Mouse (Mus musculus): Measurements from ENCODE around the gene Ldlrad3. TPM values are rescaled to one million over a fixed set of nuclear protein-coding genes. Genes with fewer than 3 reads are reported as not detected.
A peak's percentile ranks its signal among the peaks of the same experiment; 100 is the strongest.

The Ldlrad3 gene
- polyA plus RNA-seq, 2 experiments = 2.1 to 2.9 TPM

DNA sequence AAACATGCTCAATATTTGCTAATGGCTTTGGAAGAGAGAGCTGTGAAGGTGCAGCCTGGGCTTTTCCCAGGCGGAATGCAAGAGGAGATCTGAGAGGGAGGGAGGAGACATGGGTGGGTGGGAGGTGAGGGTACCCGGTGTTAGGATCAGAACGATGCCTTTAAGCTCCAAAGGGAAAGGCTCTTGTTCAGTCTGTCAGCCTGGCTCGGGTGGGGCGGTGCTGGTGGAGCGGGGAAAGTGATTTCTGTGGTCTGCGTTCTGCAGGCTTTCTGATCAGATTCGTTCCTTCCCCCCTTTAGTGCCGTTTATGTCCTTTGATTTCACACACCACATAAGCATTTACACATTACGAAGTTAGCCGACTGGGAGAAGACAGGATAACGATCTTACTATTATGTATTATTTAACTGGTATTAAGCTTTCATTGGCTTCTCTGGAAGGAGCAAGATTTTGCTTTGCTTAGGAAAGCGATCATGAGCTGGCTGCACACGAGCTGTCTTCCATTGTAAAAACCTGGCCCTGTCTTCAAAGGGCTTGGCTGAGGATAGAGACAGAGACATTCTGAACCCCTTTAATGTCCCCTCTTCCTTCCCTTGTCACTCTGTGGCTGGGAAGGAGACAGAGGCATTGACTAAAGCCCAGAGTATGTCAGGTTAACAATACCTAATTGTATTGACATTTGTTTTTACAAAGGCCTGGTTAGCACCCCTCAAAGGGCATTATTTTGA, 19.7 kb upstream of the Ldlrad3 start:
- 14% methylated on average over 14 of the region's 14 CpGs for WGBS (ENCODE audit: insufficient replicate concordance)
- no peaks in the 10 kb centered on the region for H3K4me1 ChIP-seq (replicated peaks; ENCODE audit: control insufficient read depth in 2 of 2, insufficient read depth in 2 of 2, low read length in 1 of 2)
- no peaks in the 10 kb centered on the region for H3K27me3 ChIP-seq (ENCODE audit: control insufficient read depth, insufficient read depth, low read length)
- no peak overlapping the region for H3K9ac ChIP-seq (replicated peaks)
- no peak for ATAC-seq (ENCODE audit: insufficient read depth)
- H3K4me2 ChIP-seq (ENCODE audit: low read depth) = no peak overlapping the region
- no peaks in the 10 kb centered on the region for H3K36me3 ChIP-seq (replicated peaks; ENCODE audit: control insufficient read depth, insufficient read depth, low read depth)
- H3K27ac ChIP-seq = no peak overlapping the region
- DNase-seq (ENCODE audit: low read depth in 3 of 3, low spot score in 3 of 3) = no peak
- H3K9me3 ChIP-seq (ENCODE audit: control insufficient read depth, low read length) = no peaks in the 10 kb centered on the region
- TF ChIP-seq EP300 (IDR thresholded peaks at IDR 0.05; ENCODE audit: low read depth) = no peak
- TF ChIP-seq CTCF (IDR thresholded peaks at IDR 0.05; ENCODE audit: low read depth) = no peak
- no peak overlapping the region for H3K4me3 ChIP-seq (ENCODE audit: insufficient read depth in 1 of 2, low read depth in 2 of 2, low read length in 2 of 2)

DNA sequence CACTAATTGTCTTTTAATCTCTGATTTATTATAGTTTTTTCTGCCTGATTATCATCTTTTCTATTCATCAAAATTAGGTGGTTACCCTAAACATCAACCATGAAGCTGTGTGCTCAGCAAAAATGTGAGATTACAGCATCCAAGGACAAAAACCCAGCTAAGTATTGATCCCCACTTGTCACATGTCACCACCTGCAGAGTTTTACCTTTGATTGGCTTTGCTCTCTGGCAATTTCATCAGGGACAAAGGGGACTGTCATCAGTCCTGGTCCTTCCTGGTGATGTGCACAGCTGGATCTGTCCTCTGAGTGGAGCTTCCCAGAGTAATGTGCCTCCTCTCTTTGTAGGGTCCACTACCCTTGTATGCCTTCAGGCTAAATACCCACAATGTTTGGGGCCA, 17.3 kb upstream of the Ldlrad3 start:
- no peak overlapping the region for H3K9ac ChIP-seq (replicated peaks)
- no peaks in the 10 kb centered on the region for H3K27me3 ChIP-seq (ENCODE audit: control insufficient read depth, insufficient read depth, low read length)
- H3K4me1 ChIP-seq (replicated peaks; ENCODE audit: control insufficient read depth in 2 of 2, insufficient read depth in 2 of 2, low read length in 1 of 2) = no peaks in the 10 kb centered on the region
- no peaks in the 10 kb centered on the region for H3K9me3 ChIP-seq (ENCODE audit: control insufficient read depth, low read length)
- H3K4me2 ChIP-seq (ENCODE audit: low read depth) = no peak overlapping the region
- no peak overlapping the region for H3K27ac ChIP-seq
- no peak overlapping the region for H3K4me3 ChIP-seq (ENCODE audit: insufficient read depth in 1 of 2, low read depth in 2 of 2, low read length in 2 of 2)
- DNase-seq (ENCODE audit: low read depth in 3 of 3, low spot score in 3 of 3) = no peak
- no peaks in the 10 kb centered on the region for H3K36me3 ChIP-seq (replicated peaks; ENCODE audit: control insufficient read depth, insufficient read depth, low read depth)
- no peak for ATAC-seq (ENCODE audit: insufficient read depth)
- TF ChIP-seq CTCF (IDR thresholded peaks at IDR 0.05; ENCODE audit: low read depth) (no peak), EP300 (IDR thresholded peaks at IDR 0.05; ENCODE audit: low read depth) (no peak)

DNA sequence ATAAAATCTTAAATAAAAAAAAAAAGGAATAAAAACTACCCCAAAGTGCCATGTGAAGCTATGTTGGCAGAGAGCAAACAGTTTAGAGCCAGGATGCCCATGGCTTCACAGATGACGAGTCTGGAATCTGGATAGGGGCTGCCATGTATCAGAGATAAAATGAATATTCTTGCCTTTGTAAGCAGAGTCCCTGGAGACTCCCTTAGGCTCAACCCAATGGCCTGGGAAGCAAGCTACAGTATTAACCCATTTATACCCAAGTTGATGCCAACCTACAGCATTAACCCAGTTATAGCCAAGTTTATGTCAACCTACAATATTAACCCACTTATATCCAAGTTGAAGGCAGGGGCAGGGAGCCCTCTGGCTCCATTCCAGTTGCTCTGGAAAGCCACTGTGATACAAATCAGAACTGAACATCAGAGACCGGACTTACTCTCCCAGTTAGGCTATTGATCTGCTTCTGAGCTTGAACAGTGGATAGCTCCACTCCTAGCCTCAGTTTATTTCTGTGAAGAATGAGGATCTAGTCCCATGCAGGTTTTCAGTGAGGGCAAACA, 16.1 kb upstream of the Ldlrad3 start:
- H3K4me2 ChIP-seq (ENCODE audit: low read depth) = no peak overlapping the region
- 59% methylated on average over 2 of the region's 2 CpGs for WGBS (ENCODE audit: insufficient replicate concordance)
- H3K9me3 ChIP-seq (ENCODE audit: control insufficient read depth, low read length) = no peaks in the 10 kb centered on the region
- H3K27me3 ChIP-seq (ENCODE audit: control insufficient read depth, insufficient read depth, low read length) = no peaks in the 10 kb centered on the region
- TF ChIP-seq CTCF (IDR thresholded peaks at IDR 0.05; ENCODE audit: low read depth) = no peak
- TF ChIP-seq EP300 (IDR thresholded peaks at IDR 0.05; ENCODE audit: low read depth) = no peak
- no peaks in the 10 kb centered on the region for H3K4me1 ChIP-seq (replicated peaks; ENCODE audit: control insufficient read depth in 2 of 2, insufficient read depth in 2 of 2, low read length in 1 of 2)
- ATAC-seq (ENCODE audit: insufficient read depth) = no peak
- H3K27ac ChIP-seq = no peak overlapping the region
- no peaks in the 10 kb centered on the region for H3K36me3 ChIP-seq (replicated peaks; ENCODE audit: control insufficient read depth, insufficient read depth, low read depth)
- H3K4me3 ChIP-seq (ENCODE audit: insufficient read depth in 1 of 2, low read depth in 2 of 2, low read length in 2 of 2) = no peak overlapping the region
- no peak overlapping the region for H3K9ac ChIP-seq (replicated peaks)
- no peak for DNase-seq (ENCODE audit: low read depth in 3 of 3, low spot score in 3 of 3)

DNA sequence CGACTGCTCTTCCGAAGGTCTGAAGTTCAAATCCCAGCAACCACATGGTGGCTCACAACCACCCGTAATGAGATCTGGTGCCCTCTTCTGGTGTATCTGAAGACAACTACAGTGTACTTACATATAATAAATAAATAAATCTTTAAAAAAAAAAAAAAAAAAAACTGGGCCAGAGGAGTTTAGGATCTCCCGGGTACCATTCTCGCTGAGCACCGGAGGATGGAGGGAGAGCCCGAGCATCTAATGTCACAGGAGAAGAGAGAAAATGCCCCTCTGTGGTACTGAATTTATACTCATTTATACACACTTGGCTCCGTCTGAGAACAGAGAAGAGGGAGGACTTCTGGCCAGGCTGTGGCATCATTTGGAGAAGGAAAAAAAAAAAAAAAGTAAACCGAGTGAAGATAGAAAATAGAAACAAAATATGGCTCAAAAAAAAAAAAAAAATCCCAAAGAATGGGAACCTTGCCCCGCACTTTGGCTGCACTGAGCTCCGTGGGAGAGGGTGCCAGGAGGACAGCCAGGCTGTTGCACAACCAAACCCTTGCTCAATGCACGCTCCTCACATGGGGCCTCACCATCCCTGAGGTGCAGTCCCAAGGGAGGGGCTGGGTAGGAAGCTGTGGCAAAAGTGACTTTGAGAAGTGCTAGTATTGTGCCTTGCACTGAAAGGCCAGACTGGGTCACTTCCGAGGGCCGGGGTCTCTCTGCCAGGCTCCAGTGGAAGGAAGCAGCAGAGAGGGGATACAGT, 15.2 kb upstream of the Ldlrad3 start:
- 59% methylated on average over 11 of the region's 14 CpGs for WGBS (ENCODE audit: insufficient replicate concordance)
- Histone ChIP-seq H3K27ac (no peak overlapping the region), H3K9ac (replicated peaks) (no peak overlapping the region), H3K9me3 (ENCODE audit: control insufficient read depth, low read length) (no peaks in the 10 kb centered on the region), H3K27me3 (ENCODE audit: control insufficient read depth, insufficient read depth, low read length) (no peaks in the 10 kb centered on the region), H3K4me1 (replicated peaks; ENCODE audit: control insufficient read depth in 2 of 2, insufficient read depth in 2 of 2, low read length in 1 of 2) (0 out of 4 replicates have a peak, but pooled peaks cover 0 to 2% of the 10 kb centered on the region in 2 experiments), H3K4me3 (ENCODE audit: insufficient read depth in 1 of 2, low read depth in 2 of 2, low read length in 2 of 2) (no peak overlapping the region), H3K36me3 (replicated peaks; ENCODE audit: control insufficient read depth, insufficient read depth, low read depth) (no peaks in the 10 kb centered on the region), H3K4me2 (ENCODE audit: low read depth) (no peak overlapping the region)
- ATAC-seq (ENCODE audit: insufficient read depth) (no peak), DNase-seq (ENCODE audit: low read depth in 3 of 3, low spot score in 3 of 3) (peak in 1 of 3 experiments; percentile 10)
- TF ChIP-seq CTCF (IDR thresholded peaks at IDR 0.05; ENCODE audit: low read depth) (no peak), EP300 (IDR thresholded peaks at IDR 0.05; ENCODE audit: low read depth) (no peak)

DNA sequence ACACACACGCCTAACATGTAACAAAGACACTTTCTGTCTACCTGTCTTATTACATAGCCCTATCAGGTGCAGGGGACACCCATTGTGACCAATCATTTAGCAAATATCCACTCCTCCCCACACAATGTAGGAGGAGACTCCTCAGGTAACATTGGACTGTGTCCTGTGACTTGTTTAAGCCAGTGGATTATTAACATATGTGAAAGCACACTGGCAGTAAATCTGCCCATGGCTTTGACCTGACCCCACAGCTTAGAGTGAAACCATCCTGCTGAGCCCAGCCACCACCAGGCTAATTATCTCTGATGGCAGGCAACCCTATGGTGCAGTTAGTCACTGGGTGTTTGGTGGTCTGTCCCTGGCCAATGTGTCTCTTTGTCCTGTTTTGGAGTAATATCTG, 11.1 kb upstream of the Ldlrad3 start:
- peak; percentile 45 for ATAC-seq (ENCODE audit: insufficient read depth)
- TF ChIP-seq CTCF (IDR thresholded peaks at IDR 0.05; ENCODE audit: low read depth) (no peak), EP300 (IDR thresholded peaks at IDR 0.05; ENCODE audit: low read depth) (no peak)
- no peak overlapping the region for H3K4me3 ChIP-seq (ENCODE audit: insufficient read depth in 1 of 2, low read depth in 2 of 2, low read length in 2 of 2)
- H3K9ac ChIP-seq (replicated peaks) = no peak overlapping the region
- H3K4me2 ChIP-seq (ENCODE audit: low read depth) = no peak overlapping the region
- WGBS (ENCODE audit: insufficient replicate concordance) = 31% methylated on average over 1 of the region's 1 CpGs
- no peak for DNase-seq (ENCODE audit: low read depth in 3 of 3, low spot score in 3 of 3)
- H3K36me3 ChIP-seq (replicated peaks; ENCODE audit: control insufficient read depth, insufficient read depth, low read depth) = no peaks in the 10 kb centered on the region
- no peaks in the 10 kb centered on the region for H3K9me3 ChIP-seq (ENCODE audit: control insufficient read depth, low read length)
- no peaks in the 10 kb centered on the region for H3K27me3 ChIP-seq (ENCODE audit: control insufficient read depth, insufficient read depth, low read length)
- H3K4me1 ChIP-seq (replicated peaks; ENCODE audit: control insufficient read depth in 2 of 2, insufficient read depth in 2 of 2, low read length in 1 of 2) = 0 out of 4 replicates have a peak, but pooled peaks cover 0 to 4% of the 10 kb centered on the region in 2 experiments
- no peak overlapping the region for H3K27ac ChIP-seq
